Mouse (Mus musculus) erythroblast, adult 5-6 weeks (primary cell): ENCODE measurements around the gene Gba. TPM values are rescaled to one million over a fixed set of nuclear protein-coding genes. Genes with fewer than 3 reads are reported as not detected.
"Not testable (repeated sequence)": the region's sequence is repeated elsewhere in the genome, so short reads cannot be mapped to it uniquely, and the experiment has no call there.

ENCODE experiments used
- ATAC-seq: replicated peaks from 2 replicates; pipeline ENCODE4 v1.8.0; 2016; ENCODE audit warnings: moderate number of reproducible peaks, mild to moderate bottlenecking, moderate TSS enrichment, inconsistent platforms; ENCODE audit not compliant: poor library complexity, low FRiP score, severe bottlenecking
- total RNA-seq, 2 experiments: library from RNA; stranded (forward) in 1 of 2; stranded (reverse) in 1 of 2; fragments of 150-400 nt in 1 of 2; fragments of 200-764, 138-1000 nt in 1 of 2; gene quantifications; 2 replicates each; pipeline versions ENCODE4 v1.2.3 to v1.2.4; 2015 to 2017; ENCODE audit warnings: low replicate concordance in 2 of 2

The Gba gene
- total RNA-seq, 2 experiments from 2014 or later = 11.1 to 12.9 TPM

DNA sequence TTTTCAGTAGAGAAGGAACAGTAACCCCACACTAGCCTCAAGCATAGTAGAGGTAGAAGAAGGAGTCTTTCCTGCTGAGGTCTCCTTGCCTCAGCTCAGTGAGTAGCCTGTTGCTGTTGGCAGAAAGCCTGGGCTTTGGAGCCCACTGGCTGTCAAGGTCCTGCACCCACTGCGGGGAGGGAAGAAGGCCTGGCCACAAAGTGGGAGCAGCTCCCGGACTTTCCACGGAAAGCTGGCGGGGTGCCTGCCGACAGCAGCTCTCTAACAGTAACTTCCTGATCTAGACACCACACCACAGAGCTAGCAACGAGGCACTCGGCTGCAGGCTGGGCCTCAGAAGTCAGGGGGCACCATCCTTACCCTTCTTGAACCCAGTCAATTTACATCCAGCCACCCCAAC lies 8.0 kb downstream of the Gba start:
- no peak for ATAC-seq

DNA sequence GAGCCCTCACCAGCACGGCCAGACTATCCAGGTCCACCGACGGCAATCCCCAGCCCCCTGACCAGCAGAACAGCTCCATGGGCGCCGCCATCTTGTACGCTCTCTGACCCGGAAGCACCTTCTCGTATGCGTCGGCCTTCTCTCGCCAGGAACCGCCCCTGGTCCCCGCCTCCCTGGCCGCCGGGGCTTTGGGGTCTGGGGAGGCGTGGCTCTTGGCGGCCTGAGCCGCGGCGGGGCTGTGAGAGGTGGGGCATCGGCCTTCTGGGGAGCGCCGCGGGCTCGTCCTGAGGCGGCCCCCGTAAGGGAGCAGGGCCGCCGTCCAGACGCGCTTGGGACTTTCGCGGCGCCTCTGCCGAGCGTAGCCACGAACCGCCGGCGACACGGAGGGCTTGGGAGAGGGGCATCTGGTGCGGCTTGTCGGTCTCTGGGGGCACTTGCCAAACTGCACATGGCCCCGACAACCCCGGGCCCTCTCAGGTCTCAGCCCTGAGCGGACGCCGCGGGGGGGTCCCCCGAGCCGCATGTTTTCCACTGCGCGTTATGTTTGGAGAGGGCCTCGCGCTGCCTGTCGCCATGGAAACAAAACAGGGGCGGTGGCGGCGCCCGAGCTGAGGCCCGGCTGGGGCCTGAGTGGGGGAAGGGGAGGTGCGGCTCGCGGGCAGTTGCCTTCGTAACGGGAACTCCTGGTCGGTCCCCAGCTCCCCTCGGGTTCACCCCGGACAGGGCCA lies 11.2 kb downstream of the Gba start:
- peak; percentile 90 for ATAC-seq

DNA sequence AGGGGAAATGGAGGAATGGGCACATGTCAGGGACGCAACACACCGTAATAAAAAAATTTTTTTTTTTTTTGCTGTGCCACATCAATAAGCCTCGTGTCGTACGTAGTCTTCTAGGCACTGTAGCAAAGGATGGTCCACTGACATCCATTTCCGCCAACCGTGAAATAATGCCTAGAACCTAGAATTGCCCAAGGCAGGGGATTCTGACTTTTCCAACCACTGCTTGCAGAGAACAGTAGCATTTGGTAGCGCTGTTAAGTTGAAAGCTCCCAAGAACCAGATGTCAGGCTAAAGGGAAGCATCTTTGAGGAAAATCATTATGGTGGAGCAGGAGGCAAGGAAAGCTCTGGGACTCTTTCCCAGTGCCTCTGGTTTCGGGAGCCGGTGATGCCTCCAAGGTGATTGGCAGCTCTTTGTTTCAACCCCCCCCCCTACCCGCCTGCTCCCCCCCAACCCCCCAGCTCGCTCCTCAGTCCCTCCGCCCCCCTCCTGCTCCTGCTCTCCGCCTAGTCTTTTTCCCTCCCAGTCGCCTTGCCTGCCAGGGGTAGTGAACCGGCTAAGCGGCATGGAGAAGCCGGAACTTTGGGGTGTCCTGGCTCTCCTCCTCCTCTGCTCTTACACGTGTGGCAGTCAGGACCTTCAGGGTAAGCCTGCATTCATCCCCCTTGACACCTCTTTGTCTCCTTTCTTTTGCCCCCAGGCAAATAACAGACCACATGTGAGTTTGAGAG lies 12.1 kb downstream of the Gba start, which contains the start of gene Thbs3:
TSS of gene Thbs3 (plus strand) at position 500 of the 731 bp plus-strand sequence.
- no peak for ATAC-seq

DNA sequence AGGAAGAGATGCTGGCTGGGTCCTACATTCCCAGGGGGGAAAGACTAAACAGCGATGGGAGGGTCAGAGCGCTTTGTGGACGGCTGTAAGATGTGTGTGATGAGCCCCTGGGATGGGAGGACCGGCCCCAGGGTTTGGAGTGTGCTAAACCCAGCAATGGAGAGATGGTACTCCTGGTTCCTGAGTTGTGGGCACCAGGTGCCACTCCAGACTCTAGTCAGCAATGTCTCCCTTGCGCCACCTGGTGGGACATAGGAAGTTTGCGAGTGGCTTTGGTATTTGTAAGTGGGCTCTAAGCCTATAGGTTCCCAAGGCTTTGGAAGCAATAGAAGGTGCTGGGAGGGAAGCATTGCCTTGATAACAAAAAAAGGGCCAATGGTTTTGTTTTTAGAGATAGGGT lies 13.1 kb downstream of the Gba start:
- peak; percentile 69 for ATAC-seq

DNA sequence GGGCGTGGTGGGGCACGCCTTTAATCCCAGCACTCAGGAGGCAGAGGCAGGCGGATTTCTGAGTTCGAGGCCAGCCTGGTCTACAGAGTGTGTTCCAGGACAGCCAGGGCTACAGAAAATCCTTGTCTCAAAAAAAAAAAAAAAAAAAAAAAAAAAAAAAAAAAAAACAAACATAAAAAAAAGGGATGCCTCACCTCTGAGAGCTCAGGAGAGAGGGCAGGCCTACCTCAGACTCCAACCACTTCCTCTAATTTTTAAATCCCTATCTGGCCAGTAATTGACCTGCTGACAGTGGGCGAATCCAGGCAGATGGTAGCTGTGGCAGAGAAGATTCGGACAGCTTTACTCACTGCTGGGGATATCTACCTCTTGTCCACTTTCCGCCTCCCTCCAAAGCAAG lies 13.7 kb downstream of the Gba start:
- not testable (repeated sequence) for ATAC-seq

DNA sequence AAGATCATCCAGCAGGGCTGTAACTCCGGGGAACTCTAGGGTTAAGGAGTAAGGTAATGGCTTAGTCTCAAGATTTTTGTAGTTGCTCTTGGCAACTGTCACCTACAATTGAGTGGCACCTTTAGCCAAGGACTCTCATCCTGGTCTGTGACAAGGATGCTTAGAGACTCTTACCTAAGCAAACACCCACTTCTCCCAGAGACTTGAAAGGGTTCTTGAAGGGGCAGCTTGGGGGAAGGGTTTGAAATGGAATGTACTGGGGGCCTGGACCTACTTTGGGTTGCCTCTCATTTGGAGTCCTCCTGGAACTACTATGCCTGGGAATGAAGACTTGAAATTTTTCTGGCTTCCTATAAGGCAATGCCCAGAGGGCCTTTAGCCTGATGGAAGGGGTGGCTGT lies 15.5 kb downstream of the Gba start:
- ATAC-seq = no peak

DNA sequence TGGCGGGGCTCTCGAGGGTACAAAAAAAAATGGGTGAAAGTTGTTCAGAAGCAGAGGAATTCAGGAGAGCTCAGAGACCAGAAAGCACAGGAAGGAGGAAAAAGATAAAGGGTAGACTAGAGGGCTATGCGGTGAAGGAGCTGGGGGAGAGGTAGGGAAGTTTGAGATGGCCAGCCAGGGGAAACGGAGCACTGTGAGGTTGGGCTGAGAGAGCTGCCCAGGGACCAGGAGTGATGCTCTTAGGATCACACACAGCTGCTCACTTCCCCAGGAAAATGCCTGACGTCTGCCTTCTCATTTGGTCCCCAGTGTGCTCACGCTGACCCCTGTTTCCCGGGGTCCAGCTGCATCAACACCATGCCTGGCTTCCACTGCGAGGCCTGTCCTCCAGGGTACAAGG lies 16.8 kb downstream of the Gba start:
- ATAC-seq = no peak

DNA sequence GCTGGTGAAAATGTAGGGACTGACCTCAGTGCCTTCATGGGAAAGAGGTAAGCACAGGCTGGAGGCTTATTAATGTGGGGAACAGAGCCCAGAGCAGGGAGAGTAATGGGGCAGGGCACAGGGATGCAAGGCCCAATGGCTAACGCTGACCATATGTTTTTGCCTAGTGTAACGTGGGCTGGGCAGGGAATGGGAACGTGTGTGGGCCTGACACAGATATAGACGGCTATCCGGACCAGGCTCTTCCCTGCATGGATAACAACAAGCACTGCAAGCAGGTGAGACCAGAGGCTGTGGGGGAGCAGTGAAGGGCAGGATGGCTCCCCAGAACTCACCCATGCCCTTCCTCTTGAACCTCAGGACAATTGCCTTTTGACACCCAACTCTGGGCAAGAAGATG lies 18.4 kb downstream of the Gba start:
- ATAC-seq = no peak

DNA sequence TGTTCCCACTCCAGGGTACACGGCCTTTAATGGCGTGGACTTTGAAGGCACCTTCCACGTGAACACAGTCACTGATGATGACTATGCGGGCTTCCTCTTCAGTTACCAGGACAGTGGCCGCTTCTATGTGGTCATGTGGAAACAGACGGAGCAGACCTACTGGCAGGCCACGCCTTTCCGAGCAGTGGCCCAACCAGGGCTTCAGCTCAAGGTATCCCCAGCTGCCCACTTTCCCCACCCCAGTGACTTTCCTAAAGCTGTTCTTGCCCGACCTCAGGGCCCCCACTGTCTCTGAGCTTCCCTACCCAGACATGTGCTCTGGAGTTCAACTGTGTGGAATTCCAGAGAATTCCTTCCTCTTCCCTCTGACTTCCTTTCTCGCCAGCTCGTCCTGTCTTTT lies 22.1 kb downstream of the Gba start:
- no peak for ATAC-seq

DNA sequence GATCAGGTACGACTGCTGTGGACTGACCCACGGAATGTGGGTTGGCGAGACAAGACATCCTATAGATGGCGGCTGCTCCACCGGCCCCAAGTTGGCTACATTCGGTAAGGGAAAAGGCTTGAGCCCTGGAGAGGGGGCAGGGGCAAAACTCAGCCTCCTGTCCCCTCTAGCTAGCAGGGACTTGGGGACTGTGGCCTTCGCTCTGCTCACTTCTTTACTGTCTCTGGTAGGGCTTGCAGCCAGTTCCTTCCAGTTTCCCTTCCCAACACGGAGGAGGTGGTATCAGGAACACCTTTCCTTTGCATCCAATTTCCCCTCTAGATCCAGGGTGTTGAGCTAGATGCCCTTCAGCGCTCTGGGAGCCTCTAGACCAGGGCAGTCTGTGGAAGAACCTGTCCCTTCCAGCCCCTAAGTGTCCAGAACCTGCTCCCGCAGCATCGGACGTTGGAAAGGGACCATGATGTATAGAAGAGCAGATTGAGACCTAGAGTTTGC lies 22.6 kb downstream of the Gba start:
- ATAC-seq = no peak

DNA sequence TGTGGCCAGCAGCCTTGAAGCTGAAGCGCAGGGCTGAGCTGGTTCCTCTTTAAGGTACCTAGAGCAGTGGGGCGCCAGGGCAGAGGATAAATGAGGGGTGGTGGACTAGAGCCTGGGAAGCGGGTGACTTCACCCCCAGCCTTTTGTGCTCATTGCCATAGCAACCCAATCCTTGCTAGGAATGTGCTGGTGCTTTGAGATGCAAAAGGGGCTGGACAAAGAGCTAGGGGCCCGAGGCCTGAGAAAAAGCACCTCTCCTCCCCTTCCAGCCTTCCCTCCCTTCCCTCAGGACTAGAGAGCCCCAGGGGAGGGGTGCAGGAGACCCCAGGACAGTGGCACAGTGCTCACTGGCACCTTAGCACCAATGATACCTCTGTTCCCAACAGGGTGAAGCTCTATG lies 23.2 kb downstream of the Gba start:
- ATAC-seq = no peak

DNA sequence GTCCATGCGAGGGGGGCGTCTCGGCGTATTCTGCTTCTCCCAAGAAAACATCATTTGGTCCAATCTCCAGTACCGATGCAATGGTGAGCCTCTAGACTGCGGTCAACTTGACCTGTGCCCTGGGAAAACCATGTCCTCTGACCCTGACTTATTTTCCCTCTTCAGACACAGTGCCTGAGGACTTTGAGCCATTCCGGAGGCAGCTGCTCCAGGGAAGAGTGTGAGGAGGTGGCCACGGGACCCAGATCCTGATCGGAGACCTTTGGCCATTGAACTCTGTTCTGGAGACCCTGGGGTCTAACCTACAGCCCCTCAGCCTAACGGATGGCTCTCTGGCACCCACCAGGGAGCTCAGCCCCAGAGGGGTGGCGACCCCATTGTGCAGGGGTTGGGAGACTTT lies 23.6 kb downstream of the Gba start:
- no peak for ATAC-seq

DNA sequence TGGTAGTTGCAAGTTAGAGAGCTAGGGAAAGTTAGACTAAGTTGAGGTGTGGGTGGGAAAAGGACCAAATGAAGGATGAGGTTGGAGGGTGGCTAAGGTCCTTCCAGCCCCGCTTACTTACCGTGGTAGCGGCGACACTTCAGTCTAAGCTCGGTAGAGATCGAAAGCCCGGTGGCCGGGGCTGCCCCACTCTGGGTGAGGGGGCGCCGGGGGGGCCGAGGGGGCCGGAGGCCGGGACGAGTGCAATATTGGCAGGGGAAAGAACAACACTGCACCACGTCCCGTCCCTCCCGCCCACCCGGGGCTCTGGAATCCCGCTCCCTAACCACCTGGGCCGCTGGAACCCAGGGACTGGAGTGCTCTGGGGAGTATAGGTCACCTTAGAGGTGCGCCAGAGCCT lies 24.2 kb downstream of the Gba start, which contains the start of gene Mtx1:
TSS of gene Mtx1 (minus strand) at position 189 of the 400 bp plus-strand sequence.
- ATAC-seq = no peak

DNA sequence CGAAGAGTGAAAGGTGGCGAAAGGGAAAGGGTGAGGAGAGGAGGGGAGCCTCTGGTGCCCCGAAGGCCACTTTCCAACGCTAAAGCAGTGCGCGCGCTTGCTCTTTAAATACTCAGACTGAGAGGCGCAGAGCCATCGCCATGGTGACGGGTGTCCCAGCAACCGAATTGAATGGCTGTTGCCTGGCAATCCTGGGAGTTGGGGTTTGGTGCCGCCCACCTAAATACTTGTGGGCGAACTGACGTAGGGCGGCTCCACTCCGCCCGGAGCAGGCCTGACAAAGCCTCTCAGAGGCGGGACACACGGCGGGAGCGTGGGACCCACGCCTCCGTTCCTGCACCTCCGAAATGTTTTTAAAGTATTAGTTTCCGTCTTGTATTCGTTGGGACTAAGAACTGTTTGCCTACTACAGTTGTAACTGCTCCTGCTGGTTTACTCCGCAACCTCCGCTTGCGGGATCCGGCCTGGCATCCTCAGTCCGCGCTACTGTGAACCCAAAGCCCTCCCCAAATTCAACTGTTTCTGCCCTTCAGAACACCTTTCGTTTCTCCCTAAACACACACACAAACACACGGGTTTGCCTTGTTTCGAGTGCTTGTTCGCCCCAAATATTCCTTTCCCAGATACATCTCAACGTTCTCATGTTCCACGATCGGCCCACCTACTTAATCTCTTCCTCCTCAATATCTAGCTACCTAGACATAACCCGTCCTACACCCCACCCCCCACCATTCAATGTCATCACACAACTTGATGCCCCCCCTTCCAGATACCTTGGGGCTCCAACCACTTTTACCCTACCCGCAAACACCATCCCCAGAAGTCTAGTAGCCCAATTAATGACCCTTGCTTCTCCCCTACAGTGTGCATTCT lies 24.8 kb downstream of the Gba start:
- ATAC-seq = 0 out of 2 replicates have a peak, but pooled peaks have one; percentile 8

DNA sequence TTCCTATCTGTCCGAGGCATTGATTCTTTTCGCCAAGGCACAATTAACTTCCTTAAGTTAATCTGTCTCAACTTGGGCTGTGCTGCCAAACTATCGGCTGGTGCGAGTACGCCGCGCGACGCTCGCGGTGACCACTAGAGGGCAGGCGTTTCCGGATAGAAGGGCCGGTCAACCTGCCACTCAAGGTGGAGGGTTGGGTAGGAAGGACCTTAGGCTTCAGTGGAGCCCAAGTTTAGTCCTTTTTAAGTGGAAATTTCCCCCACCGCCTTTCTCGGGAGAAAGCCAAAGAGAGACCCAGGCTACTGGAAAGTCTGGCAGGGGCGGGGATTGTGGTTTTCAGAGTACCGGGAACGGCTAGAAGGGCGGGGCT lies 25.4 kb downstream of the Gba start:
- ATAC-seq = peak; percentile 86

DNA sequence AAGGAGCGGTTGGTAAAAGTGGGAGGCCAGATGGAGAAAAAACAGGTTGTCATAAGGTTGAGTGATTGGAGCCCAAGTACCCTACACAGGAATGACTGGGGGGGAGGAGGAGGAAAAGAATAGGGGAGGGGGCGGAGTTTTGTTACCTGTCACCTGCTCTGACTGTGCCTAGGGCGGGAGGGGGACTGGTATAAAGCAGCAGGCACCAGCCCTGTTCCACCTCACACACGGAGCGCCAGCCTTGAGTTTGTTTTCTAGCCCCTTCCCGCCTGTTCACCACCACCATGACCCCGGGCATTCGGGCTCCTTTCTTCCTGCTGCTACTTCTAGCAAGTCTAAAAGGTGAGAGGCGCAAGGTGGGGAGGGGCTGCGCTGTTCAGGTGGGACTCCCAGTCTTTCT lies 26.1 kb downstream of the Gba start, which contains the start of gene Muc1:
TSS of gene Muc1 (plus strand) at position 222 of the 400 bp plus-strand sequence.
- no peak for ATAC-seq

DNA sequence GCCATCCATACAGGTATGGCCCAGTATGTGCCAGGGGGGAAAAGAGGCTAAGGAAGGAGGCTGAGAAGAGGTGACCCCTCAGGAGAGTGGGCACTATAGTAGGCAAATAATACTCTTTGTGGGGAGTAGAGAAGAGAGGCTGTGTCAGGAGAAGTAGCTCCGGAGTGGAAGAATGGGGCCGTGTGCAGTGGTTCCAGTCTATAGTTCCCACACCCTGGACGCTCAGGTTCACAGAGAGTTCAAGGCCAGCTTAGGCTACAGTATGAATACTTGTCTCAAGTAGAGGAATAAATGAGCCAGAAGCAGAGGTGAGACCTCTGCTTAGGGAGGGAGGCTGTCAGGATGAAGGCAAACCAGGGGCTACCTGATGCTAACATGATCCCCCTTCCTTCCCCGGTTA lies 26.5 kb downstream of the Gba start:
- ATAC-seq = no peak

DNA sequence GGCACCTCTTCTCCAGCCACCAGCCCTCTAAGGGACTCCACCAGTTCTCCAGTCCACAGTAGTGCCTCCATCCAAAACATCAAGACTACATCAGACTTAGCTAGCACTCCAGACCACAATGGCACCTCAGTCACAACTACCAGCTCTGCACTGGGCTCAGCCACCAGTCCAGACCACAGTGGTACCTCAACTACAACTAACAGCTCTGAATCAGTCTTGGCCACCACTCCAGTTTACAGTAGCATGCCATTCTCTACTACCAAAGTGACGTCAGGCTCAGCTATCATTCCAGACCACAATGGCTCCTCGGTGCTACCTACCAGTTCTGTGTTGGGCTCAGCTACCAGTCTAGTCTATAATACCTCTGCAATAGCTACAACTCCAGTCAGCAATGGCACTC lies 27.8 kb downstream of the Gba start:
- no peak for ATAC-seq

DNA sequence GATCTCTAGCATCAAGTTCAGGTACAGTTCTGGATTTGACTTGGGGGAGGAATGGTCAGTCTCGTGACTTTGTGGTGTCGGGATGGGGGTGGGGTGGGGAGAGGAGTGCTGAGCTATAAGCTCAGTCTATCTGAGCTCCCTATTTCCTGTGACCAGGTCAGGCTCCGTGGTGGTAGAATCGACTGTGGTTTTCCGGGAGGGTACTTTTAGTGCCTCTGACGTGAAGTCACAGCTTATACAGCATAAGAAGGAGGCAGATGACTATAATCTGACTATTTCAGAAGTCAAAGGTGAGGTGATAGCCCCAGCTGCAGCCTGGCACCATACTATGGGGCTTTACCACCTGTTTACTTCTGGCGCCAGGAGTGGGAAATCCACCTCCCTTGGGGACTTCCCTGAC lies 28.6 kb downstream of the Gba start:
- ATAC-seq = no peak

DNA sequence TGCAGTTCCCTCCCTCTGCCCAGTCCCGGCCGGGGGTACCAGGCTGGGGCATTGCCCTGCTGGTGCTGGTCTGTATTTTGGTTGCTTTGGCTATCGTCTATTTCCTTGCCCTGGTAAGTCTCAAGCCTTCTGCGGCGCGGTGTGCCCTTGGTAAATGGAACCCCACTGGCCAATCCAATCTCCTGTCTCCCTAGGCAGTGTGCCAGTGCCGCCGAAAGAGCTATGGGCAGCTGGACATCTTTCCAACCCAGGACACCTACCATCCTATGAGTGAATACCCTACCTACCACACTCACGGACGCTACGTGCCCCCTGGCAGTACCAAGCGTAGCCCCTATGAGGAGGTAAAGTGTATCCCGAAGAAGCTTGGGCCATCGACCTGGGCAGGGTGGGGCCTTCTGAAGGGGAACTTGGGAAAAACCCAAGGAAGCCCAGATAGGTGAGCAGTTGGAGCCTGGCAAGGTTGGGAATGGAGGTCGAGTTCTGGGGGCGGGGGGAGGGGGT lies 29.1 kb downstream of the Gba start:
- no peak for ATAC-seq
